Mouse (Mus musculus) cerebellum, adult 9-11 months (tissue): ENCODE data around the gene Acss3.

Experiments
- DNase-seq: peaks from one replicate; pipeline ENCODE4 v3.0.0; 2022

Gene Acss3

DNA sequence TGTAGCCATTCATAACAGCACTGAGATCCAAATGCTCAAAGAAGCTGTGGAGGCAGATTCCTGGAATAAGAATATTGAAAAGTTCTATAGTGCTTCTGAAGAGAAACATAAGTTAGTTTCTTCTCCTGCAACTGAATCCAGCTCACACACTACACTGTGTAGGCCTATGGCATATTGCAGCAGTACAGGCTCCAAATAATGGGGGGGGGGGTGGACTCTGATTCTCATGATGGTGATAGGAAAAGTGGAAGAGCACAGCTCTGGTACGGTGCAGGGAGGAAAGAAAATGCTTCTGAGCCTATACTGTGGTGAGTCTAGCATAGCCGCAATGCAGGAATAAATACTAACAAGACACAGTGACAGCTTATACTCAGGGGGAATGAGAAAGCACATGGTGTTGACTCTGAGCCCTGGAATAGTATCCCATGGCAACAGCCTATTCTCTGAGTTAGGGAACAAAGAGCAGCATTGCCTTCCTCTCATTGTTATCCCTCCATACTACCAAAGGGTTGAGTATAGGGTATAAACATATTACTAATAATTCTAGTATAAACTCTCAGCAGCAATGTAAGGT, 125.3 kb downstream of the Acss3 start:
- no peak for DNase-seq

DNA sequence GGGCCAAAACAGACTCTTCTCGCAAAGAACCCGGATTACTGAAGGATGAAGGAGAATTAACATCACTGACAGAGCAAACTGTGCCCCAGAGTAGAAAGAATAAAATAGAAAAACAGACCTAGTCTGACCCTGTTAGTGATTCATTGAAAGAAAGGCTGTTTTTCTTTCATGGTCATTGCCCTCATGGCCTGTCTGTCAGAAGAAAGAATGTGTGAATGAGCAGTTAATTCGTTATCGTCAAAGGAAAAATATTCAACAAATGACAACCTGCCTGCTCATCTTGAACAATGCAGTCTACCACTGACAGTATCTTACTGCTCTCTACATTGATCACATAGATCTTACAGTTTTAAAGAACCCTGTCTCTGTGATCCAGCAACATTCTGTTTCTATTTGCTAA, 134.0 kb downstream of the Acss3 start:
- DNase-seq: no peak

DNA sequence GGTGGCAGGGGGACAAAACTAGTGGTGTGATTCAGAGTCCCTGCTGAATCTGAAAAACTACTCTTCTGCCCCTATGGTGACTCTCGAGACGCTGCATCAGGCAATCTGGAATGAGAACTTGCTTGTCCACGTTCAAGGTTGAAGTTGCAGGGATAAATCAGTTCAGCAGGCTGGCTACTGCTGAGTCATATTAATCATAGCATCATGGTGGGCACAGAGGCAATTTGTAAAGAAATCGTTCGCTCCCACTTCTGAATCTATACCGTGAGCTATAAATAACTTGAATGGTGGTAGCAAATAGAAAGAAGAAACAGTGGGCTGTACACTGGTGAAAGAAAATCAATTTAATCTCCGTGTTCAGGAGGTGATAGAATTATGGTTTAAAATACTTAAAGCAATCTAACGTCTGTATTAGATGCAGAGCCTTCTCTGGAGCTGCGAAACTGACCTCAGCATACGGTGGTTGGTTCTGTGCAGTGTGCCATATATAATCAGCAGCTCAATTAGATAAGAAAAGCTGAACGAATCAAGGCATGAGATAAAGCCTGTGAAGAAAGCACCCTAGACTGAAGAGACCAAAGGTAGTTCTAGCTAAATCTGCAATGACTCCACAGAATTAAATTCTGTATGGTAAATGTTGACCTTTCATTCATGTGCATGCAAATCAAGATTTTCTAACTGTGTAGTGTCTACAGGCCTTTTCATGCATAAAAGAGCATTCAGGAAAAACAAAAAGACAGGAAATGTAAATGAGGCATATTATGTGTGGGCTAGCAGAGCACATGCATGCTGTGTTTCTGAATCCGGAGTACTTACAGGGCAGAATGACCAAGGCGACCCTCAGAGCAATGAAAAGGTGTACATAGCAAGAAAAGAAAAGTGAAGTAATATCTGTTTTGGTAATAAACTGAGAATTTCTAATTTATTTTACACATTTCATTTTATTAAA, 148.0 kb downstream of the Acss3 start:
- no peak for DNase-seq

DNA sequence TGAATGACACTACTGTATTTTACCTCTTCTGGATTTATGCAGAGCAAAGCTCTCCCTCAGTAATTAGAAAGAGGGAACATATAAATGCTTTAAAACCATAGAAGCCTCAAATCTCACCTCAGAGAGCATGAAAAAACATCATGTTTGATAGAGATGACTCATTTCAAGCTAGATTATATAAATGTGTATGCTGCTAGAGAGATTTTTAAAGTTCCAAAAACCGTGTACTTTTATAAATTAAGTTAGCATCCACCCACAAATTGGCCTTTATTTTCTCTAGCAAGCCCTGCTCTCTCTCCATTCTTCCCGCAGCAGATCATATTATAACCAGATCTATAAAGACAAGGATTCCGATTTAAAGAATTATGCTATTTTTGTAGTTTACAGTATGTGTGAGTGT, 164.4 kb downstream of the Acss3 start:
- DNase-seq: no peak

DNA sequence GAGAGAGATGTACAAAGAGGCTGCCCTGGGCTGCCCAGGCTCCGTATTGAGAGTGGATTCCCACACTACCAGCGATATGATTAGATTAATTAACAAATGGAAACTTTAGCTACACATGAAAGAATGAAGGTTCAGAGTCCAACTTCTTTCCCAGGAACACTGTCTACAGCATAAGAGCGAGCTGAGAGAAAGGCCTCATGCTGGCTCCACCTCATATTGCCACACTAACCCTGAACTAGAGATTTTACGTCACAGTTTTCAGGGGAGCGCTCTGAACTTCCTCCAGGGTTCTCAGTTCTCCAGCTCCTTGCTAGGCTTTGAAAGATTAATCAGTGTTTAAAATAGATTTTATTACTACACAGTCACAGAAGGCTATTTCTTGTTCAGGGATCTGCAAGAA, 182.1 kb downstream of the Acss3 start:
- no peak for DNase-seq

DNA sequence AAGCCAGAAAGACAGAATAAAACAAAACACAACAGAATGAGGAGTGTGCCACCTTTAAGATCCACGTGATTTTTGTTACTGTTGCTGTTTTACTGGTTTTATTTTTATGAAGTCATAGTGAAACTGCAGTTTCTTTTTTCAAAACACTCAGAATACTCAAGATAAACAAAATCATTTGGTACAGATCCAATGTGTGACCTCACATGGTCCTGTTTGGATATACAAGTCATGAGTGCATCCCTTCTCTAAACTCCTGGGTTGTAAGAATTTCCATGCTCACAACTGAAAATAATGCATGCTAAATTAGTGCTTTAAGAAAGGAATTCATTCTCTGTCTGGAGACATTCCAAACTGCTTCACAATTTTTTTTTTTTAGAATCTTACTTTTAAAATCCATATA, 184.0 kb downstream of the Acss3 start:
- no peak for DNase-seq

DNA sequence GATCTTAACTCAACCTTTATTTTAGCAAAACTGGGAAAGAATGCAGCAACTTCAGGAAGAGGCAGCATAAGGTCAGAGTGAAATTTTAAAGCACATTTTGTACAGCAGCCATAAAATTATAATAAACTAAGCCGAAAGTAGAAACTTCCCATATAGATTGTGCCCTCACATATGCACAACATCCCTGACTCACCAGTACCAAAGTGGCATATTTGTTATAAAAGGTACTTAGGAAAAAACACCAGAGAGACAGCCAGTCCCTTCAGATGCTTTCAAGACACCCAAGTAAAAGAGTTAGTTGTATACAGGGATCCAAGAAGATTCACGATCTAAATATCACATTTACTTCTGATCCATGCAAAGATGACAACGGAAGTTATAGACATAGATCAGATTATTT, 184.6 kb downstream of the Acss3 start:
- DNase-seq: no peak

DNA sequence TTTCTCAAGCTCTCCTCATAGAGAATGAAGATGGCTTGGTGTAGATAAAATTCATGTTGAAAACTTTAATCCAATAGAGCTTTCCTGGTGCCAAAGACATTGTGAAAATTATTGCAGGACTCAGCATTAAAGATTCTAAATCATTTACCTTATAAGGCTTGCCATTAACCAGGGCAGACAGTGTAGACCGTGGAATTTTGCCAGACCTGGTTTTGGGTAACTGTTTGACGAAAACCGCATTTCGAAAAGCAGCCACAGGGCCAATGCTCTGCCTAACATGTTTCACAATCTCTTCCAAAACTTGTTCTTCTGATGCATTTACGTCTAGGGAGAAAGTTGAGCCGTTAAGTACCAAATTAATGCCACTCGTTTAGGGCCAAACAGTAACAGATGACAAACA, 186.5 kb downstream of the Acss3 start:
- DNase-seq: no peak

DNA sequence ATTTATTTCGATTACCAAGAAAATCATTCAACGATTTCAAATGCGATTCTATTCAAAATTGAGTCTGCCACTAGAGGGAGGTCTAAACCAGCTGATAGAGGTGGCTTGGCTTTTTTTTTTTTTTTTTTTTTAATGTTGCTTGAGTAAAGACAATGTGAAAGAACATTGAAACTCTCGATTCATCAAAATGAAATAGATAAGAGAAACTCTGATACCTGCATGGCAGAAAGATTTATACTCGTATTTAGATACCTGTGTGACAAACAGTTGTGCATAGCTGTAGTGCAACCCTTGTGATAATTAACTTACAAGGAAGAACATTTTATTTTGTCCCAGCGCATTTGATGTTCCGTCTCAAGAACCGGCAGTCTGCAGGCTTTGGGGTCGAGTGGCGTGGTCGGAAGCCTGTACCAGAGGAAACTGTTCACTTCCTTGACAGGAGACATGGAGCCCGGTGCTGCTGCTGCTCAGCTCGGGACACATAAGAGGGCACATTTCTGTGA, 190.8 kb downstream of the Acss3 start:
- no peak for DNase-seq

DNA sequence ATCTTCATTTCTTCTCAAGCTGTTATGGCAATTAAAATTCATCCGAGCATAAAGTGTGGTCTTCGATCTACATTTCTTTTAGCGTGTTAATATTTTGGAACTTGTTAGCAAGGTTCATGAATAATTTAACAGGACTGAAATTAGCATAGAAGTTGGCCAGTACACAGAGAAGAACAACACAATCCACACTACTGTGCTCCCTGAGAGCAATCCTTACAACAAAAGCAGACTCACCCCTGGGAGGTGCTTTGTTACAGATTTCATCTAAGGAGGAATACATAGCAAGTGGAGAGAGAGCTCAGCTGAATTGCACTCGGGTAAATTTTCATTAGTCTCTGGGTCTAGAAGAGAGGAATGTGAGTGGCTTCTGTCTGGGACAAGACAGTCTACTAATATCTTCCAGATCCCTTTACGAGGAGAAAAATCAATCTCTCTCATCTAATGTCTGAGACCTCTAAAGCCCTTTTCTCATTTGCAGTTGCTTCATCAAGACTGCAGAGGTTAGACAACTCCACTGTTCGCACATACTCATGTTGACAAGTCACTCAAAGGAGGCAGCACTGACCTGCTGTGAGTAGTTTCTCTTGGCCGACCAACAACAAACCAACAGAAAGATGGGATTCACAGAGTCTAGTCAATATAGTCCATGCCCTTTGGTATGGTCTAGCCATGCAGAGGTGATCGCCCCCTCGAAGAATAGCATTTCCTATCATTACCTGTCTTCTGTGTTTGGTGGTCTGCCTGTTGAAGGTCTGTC, 194.7 kb downstream of the Acss3 start:
- no peak for DNase-seq

DNA sequence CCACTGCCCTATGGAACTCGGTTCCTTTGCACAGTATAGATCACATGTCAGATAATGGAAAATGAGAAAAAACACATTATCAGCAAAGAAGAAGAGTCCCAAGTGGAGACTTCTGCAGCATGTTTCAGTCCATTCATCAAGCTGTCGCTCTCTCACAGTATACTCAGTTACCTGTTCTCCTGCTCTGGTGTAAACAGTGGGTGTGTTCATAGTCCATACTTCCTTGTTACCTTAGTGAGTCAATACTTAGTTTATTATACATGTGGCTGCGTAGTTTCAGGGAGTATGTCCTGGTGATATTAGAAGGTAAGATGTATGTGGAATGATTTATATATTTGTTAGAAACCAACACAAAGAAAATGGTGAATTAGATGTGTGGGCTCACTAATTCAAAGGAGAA, 198.7 kb downstream of the Acss3 start:
- DNase-seq: no peak

DNA sequence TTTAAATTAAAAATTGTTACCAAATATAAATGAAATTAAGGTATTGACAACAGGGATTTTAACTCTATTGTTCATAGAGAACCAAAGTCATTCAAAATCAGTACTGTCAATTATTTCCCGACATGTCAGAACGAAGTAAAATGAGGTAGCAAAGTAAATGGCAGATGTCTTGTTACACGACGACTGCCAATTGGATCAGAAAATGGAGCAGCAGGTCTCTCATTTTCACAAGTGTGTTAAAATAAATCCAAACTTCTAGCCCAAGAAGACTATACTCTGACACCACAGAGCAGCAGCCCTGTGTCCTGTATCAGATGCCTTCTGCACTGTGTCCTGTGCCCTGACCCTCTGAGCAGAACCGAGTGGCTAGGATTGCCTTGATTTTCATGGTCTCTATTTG, 199.1 kb downstream of the Acss3 start:
- DNase-seq: no peak

DNA sequence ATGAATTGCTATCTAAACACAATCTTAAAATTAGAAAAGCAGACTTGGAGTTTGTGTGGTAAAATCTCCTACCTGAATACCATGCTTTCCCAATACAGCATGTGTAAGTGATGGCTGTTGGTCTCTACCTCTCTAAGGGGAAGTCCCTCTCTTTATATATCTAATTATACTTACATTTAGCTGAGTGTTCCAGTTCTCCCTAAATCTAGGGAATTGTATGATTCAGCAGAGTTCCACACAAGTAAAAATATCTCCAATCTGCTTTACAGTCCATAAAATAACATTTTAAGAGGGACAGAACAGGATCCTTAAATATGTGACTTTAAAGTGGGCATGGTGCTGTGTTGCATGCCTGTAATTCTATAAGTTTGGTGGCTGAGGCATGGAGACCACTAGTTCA, 208.6 kb downstream of the Acss3 start:
- DNase-seq: no peak

DNA sequence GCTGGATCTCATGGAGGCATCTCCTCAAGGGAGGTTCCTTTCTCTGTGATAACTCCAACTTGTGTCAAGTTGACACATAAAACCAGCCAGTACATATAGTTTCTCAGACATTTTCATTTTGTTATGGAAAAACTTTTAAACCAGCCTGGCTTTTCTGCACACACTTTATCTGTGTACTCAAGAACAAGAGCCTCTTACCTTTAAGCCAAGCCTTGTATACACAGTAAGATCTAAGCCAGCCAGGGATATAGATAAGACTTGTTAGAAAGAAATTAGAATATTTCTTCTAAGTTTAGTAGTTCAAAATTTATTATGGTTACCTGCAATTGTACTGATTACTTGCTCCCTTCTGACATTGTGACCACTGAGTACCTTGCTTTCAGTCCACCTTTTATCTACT, 209.2 kb downstream of the Acss3 start:
- DNase-seq: no peak

DNA sequence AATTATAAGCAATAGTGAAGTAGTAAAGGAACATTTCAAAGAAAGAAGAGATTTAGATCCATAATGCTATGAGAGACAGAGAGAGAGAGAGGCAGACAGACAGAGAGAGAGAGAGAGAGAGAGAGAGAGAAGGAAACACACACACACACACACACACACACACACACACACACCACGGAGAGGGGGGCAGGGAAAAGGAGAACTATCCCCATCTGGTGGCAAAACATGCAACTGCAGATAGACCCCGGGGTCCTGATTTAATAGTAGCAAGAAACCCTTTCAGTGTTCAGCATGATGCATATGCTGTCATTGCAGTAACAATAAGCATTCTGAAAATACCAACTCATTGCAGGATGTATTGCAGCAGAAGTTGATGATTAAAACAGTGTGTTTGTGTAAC, 210.4 kb downstream of the Acss3 start:
- no peak for DNase-seq

DNA sequence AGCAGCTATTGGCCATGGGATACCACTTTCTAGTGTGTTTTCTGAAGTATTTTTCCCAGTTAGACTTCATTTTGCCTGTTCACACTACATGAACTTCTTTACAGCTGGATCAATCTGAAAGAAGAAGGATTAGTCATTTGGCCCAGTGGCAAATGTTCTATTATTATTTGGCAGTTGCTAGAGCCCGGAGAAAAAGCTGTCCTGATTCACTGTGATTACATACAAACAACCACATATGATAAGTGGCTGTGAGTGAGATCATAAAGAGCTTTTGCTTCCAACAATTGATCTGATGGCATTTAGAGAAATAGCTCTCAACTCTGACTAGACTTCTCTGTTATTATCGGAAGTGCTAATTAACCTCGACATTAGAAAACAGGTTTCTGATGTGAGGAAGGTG, 213.4 kb downstream of the Acss3 start:
- no peak for DNase-seq

DNA sequence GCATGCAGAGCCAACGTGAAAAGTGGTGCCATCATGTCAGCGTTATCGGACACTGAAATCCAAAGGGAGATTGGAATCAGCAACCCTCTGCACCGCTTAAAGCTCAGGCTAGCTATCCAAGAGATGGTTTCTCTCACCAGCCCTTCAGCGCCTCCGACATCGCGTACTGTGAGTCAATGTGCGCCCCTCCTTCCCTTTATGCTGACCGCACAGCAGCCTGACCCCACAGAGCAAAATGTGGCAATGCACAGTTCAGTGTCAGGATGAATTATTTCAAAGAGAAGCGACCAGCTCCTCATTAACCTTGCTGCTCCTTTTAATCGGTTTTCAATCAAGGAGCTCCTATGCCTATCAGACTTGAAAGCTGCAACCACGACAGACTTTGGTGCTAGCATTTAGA, 227.1 kb downstream of the Acss3 start:
- no peak for DNase-seq
